Mouse (Mus musculus): ENCODE results near the gene Map7d2.

DNA sequence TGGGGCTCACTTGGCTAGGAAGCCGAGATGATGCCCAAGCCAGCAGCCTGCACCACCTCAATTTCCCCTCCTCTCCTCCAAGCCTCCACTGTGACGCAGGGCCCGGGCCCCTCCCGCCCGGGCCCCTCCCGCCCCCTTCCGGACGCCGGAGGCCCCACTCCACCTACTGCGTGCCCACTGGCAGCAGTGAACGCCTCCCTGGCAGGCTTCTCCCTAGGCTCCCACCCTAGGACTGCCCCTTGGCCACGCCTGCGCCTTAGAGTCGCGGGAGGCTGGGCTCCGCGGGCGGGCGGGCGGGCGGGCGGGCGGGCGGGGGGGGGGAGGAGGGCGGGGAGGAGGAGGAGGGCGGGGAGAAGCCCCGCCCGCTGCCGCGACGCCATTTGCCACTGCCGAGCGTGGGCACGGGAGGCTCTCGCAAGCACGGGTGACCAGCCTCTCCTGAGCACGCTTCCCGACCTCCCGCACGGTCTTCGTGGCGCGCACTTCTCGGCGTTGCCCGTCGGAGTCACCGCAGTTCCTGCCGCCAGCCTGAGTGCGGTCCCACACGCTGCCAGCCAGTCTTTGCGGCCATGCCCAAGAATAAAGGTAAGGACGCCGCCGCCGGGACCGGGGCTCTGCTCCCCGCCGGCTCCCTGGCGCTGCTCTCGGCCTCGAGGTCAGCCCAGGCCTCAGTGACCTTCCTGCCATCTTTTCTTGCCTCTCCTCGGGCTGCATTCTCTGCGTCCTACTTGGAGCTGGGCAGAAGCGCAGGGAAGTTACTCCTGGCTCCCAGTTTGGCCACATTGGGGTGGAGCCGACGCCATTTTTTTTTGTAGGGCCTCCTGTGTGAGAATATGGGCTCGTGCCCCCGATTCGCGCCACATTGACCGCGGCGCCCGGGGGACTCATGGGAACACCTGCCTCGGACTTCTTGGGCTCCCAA is 42.3 kb upstream of the Map7d2 start, which contains the start of gene Eif1ax:
- peak; percentile 91 for TF ChIP-seq POLR2A (IDR thresholded peaks at IDR 0.05; ENCODE audit: low read depth, low read length)
- TF ChIP-seq CTCF (IDR thresholded peaks at IDR 0.05; ENCODE audit: borderline replicate concordance, insufficient read depth, low read length), result no peak
